Mouse (Mus musculus): ENCODE data around the gene Arhgap4. TPM values are rescaled to one million over a fixed set of nuclear protein-coding genes. Genes with fewer than 3 reads are reported as not detected.

Arhgap4 gene
- 7.3 TPM for polyA plus RNA-seq (2014; fragmentation: Illumina TruSeq; extraction: RNeasy Lipid Tissue Mini Kit (QIAGEN cat#74804); ENCODE audit: low read depth, low replicate concordance)

GRCm38 (mm10) chrX:73921823-73922549 is at the start of gene Arhgap4, which contains the start of gene Naa10:
TSS of gene Arhgap4 (minus strand) at chrX:73921870.
TSS of gene Naa10 (minus strand) at chrX:73921944.

GRCm38 (mm10) chrX:73966248-73967176 is 44.8 kb upstream of the Arhgap4 start, which contains the start of gene Hcfc1:
TSS of gene Hcfc1 (minus strand) at chrX:73966357.

GRCm38 (mm10) chrX:73930402-73931062 is 8.9 kb upstream of the Arhgap4 start, which contains the start of gene Renbp:
TSS of gene Renbp (minus strand) at chrX:73930850.

GRCm38 (mm10) chrX:73895719-73896118 is 26.0 kb downstream of the Arhgap4 start, which contains the start of gene L1cam:
TSS of gene L1cam (minus strand) at chrX:73896105.

GRCm38 (mm10) chrX:73891551-73892152 is 30.0 kb downstream of the Arhgap4 start, which contains the start of gene Avpr2:
TSS of gene Avpr2 (plus strand) at chrX:73892102.

Other genes starting within 250 kb of the Arhgap4 start
- gene Slc6a8, start 248.7 kb downstream of the Arhgap4 start, polyA plus RNA-seq (2014; fragmentation: Illumina TruSeq; extraction: RNeasy Lipid Tissue Mini Kit (QIAGEN cat#74804); ENCODE audit: low read depth, low replicate concordance) = 23.2 TPM
- 200 TPM for gene Bcap31, start 205.7 kb downstream of the Arhgap4 start, polyA plus RNA-seq (2014; fragmentation: Illumina TruSeq; extraction: RNeasy Lipid Tissue Mini Kit (QIAGEN cat#74804); ENCODE audit: low read depth, low replicate concordance)
- 15.1 TPM for gene Abcd1, start 205.3 kb downstream of the Arhgap4 start, polyA plus RNA-seq (2014; fragmentation: Illumina TruSeq; extraction: RNeasy Lipid Tissue Mini Kit (QIAGEN cat#74804); ENCODE audit: low read depth, low replicate concordance)
- 1.1 TPM for gene Plxnb3, start 164.8 kb downstream of the Arhgap4 start, polyA plus RNA-seq (2014; fragmentation: Illumina TruSeq; extraction: RNeasy Lipid Tissue Mini Kit (QIAGEN cat#74804); ENCODE audit: low read depth, low replicate concordance)
- 1.7 TPM for gene Srpk3, start 147.5 kb downstream of the Arhgap4 start, polyA plus RNA-seq (2014; fragmentation: Illumina TruSeq; extraction: RNeasy Lipid Tissue Mini Kit (QIAGEN cat#74804); ENCODE audit: low read depth, low replicate concordance)
- 154 TPM for gene Idh3g, start 135.0 kb downstream of the Arhgap4 start, polyA plus RNA-seq (2014; fragmentation: Illumina TruSeq; extraction: RNeasy Lipid Tissue Mini Kit (QIAGEN cat#74804); ENCODE audit: low read depth, low replicate concordance)
- gene Ssr4, start 134.8 kb downstream of the Arhgap4 start, polyA plus RNA-seq (2014; fragmentation: Illumina TruSeq; extraction: RNeasy Lipid Tissue Mini Kit (QIAGEN cat#74804); ENCODE audit: low read depth, low replicate concordance) = 363 TPM
- 2.1 TPM for gene Pdzd4, start 96.9 kb downstream of the Arhgap4 start, polyA plus RNA-seq (2014; fragmentation: Illumina TruSeq; extraction: RNeasy Lipid Tissue Mini Kit (QIAGEN cat#74804); ENCODE audit: low read depth, low replicate concordance)
- gene Avpr2, start 29.8 kb downstream of the Arhgap4 start, polyA plus RNA-seq (2014; fragmentation: Illumina TruSeq; extraction: RNeasy Lipid Tissue Mini Kit (QIAGEN cat#74804); ENCODE audit: low read depth, low replicate concordance) = not detected
- gene L1cam, start 25.8 kb downstream of the Arhgap4 start, polyA plus RNA-seq (2014; fragmentation: Illumina TruSeq; extraction: RNeasy Lipid Tissue Mini Kit (QIAGEN cat#74804); ENCODE audit: low read depth, low replicate concordance) = 3.0 TPM
- gene Naa10, start 74 bp upstream of the Arhgap4 start, polyA plus RNA-seq (2014; fragmentation: Illumina TruSeq; extraction: RNeasy Lipid Tissue Mini Kit (QIAGEN cat#74804); ENCODE audit: low read depth, low replicate concordance) = 54.4 TPM
- 40.5 TPM for gene Renbp, start 9.0 kb upstream of the Arhgap4 start, polyA plus RNA-seq (2014; fragmentation: Illumina TruSeq; extraction: RNeasy Lipid Tissue Mini Kit (QIAGEN cat#74804); ENCODE audit: low read depth, low replicate concordance)
- 48.2 TPM for gene Hcfc1, start 44.5 kb upstream of the Arhgap4 start, polyA plus RNA-seq (2014; fragmentation: Illumina TruSeq; extraction: RNeasy Lipid Tissue Mini Kit (QIAGEN cat#74804); ENCODE audit: low read depth, low replicate concordance)
- 137 TPM for gene Irak1, start 102.0 kb upstream of the Arhgap4 start, polyA plus RNA-seq (2014; fragmentation: Illumina TruSeq; extraction: RNeasy Lipid Tissue Mini Kit (QIAGEN cat#74804); ENCODE audit: low read depth, low replicate concordance)
- 1.7 TPM for gene Opn1mw, start 205.6 kb upstream of the Arhgap4 start, polyA plus RNA-seq (2014; fragmentation: Illumina TruSeq; extraction: RNeasy Lipid Tissue Mini Kit (QIAGEN cat#74804); ENCODE audit: low read depth, low replicate concordance)
- gene Mecp2, start 213.5 kb upstream of the Arhgap4 start, polyA plus RNA-seq (2014; fragmentation: Illumina TruSeq; extraction: RNeasy Lipid Tissue Mini Kit (QIAGEN cat#74804); ENCODE audit: low read depth, low replicate concordance) = 25.6 TPM
- gene Tex28, start 246.0 kb upstream of the Arhgap4 start, polyA plus RNA-seq (2014; fragmentation: Illumina TruSeq; extraction: RNeasy Lipid Tissue Mini Kit (QIAGEN cat#74804); ENCODE audit: low read depth, low replicate concordance) = not detected

All from adipose tissue, adult 10 weeks (tissue).